Mouse (Mus musculus) lung, postnatal 4 days (tissue): Measurements from ENCODE around the gene Txlna.
A peak's percentile ranks its signal among the peaks of the same experiment; 100 is the strongest.

Experiments
- DNase-seq, 2 experiments: peaks; one replicate each; pipeline ENCODE4 v3.0.0; 2021

Gene Txlna

DNA sequence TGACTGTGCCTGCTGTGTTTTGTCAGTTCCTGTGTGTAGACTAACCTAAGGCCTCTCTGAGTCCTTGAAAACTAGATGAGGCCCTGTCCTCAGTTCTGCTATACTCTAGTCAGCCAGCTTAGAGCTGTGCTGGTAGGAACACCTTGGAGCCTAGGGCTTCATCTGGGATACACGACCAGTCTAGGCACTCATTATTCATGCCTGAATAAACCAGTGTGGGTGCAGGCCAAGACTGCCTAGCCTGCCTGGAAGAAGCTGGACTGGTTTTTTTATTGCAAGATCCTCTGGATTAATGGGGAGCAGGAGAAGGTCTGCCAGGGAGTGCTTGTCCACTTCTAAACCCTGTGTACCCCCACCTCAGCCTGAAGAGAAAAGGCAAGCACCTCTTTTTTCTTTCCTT lies 53.9 kb downstream of the Txlna start:
- DNase-seq, result no peak

DNA sequence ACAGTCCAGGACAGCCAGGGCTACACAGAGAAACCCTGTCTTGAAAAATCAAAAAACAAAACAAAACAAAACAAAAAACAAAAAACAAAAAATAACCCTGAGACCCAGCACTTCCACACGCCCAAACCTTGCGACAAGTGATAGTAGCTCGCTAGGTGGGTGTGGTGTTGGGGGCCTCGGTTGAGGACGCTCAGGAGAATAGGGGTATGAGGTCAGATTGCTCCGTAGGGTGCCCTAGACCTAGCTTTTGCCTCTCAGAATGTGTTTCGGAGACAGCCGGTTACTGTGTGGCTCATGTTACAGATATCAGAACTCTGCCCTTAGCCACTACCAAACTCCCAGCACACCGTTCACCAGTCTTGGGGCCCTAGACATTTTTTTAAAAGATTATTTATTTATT lies 55.1 kb downstream of the Txlna start:
- DNase-seq, result no peak

DNA sequence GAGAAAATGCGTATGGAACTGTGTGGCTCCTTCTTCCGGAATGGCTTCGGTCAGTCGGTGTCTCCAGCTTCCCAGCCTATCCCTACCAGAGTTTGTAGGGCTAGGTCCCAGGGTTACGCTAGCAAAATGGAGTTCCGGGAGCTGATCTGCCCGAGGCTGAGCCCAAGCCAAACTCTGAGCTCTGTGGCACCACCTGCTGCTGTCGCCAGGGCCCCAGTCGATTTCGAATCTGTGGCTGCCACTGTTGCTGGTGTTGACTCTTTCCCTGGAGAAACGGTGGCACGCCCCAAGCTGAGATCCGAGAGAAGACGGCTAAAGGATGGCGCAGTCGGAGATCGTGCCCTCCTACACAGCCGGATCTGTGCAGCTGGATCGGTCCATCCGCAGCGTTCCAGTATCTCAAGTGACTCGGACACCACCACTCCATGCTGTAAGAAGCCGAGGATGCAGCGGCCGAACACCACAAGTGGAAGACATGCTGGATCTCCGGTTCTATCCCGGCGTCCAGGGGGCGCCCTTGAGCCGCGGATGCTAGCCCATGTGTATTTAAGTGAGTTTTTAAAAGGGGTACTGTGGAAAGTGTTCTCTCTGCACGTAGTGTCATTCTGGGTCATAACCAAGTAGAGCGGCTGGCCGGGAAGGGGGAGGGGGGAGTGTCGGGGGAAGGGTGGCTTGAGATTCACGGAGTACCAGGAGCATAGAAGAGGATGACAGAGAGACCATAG lies 55.8 kb downstream of the Txlna start:
- DNase-seq, result peak; percentile 89 to 90

DNA sequence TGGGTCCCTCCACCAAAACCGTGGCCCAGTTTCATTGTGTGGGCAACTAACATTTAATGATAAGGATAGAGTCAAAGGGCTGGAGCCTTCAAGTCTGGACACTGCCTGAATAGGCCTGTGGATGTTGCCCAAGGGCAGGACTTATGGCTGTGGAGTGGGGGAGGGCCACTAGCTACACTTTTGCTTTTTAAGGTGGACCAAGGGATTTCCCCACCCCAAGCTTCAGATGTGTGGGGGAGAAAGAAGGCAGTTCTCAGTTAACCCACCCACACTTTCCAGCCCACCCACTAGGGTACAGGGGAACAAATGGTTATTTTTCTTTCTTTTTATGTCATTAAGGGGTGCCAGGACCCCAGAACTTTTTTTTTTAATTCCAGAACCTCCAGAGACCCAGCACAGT lies 56.5 kb downstream of the Txlna start:
- no peak for DNase-seq

DNA sequence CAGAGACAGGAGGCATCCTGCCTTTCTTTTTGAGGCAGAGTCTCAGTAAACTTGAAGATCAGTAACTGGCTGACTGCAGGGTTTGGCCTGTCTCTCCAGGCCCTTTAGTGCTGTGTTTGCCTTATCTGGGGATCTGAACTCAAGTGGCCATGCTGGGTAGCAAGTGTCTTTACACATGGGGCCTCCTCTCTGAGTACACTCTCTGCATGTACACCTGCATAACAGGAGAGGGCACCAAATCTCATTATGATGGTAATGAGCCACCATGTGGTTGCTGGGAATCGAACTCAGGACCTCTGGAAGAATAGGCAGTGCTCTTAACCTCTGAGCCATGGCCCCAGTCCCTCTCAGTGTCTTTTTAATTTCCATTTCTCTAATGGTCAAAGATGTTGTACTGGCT lies 58.6 kb downstream of the Txlna start:
- no peak for DNase-seq

DNA sequence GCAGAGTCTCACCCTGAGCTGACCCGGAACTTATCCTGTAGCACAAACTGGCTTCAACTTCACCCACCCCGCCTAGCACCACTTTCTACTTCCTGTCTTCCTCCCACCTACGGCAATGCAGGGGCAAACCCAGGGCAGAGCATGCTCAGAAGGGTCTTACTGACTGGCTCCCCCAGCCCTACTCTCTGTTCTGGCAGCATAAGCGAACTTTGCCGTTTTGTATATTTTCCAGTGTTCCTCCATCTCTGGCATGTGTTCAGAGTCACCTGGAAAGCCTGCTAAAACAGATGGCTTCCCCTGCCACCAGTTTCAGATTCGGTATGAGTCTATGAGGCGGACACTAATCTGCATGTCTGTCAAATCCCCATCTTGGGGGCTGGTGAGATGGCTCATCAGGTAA lies 60.5 kb downstream of the Txlna start:
- peak in 1 of 2 experiments; percentile 21 for DNase-seq

DNA sequence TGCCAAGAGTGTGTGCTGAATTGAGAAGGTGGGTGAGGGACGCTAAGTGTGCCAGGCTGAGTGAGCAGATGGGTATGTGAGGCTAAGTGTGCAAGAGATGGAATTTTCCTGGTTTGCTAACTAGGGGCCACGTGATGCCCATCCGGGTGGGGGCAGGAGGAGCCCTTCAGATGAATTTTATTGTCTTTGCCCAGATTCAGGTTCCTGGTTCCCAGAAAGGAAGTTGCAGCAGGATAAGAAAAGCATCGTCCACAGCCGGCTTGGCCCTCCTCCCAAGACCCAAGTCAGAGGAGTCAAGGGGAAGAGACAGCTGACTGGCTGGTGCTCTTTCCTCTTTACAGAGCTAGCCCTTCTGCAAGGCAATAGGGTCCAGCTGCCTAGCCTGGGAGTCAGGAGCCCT lies 62.4 kb downstream of the Txlna start, which contains the start of gene Fam167b:
Gene Fam167b (minus strand): TSS at position 84 of the 400 bp plus-strand sequence.
- DNase-seq, result peak; percentile 49 to 68

DNA sequence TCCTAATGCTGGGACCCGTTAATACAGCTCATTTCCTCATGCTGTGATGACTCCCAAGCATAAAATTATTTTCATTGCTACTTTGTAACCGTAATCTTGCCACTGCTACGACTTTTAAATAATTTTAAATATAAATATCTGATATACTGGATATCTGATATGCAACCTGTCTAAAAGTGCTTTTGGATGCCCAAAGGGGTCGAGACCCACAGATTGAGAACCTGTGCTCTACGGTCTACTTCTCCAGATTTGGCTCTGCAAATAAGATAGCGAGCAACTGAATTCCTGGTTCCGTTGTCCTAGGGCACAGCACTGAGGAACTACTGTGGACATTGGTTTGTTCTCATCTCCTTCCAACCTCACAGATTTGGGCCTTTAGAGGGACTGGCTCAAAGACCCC lies 63.2 kb downstream of the Txlna start:
- no peak for DNase-seq

DNA sequence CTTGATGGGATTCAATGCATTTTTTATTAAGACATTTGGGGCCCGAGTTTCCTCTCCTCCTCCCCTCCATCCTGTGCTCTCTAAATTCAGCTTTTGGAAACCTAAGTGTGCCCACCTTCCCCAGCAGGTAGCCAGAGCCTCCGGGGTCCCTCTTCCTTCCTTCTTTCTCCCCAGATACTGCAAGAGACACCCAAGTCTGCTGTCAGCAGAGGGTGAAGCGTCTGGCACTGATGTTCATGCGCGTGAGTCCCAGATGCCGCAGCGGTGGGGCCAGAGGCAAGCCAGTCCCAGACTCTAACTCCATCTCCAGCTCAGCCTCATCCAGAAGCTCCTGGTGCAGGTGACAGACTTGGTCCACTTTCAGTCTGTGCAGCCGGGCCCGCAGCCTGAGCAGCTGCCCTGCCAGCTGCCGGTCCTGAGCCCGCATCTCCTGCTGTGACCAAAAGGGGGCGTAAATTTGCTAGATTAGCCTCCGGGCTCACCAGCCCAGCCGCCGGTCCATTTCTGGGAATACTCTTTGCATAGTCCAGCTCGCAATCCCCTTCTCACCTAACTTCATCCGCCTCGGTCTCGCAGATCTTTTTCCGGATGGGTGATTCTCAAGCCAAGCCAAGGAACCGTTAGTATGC lies 63.9 kb downstream of the Txlna start:
- peak; percentile 74 to 82 for DNase-seq
